Mouse (Mus musculus) kidney, embryonic 15.5 days (tissue): ENCODE results near the gene Rab37. TPM values are rescaled to one million over a fixed set of nuclear protein-coding genes. Genes with fewer than 3 reads are reported as not detected.

ENCODE experiments used
- polyA plus RNA-seq: library from polyadenylated mRNA; unstranded; fragments of >200 nt; fragmentation: Nextera tagmentation; extraction: Ambion mirVana; gene quantifications from 2 replicates; pipeline ENCODE4 v1.2.1, GENCODE M21; 2015

Gene Rab37
- polyA plus RNA-seq, 1 experiment from 2014 or later = 2.1 TPM

Other genes starting within 250 kb of the Rab37 start
- gene Gprc5c, start 240.3 kb upstream of the Rab37 start, polyA plus RNA-seq = 119 TPM in 2 replicates
- gene Cd300a, start 201.4 kb upstream of the Rab37 start, polyA plus RNA-seq = 1.7 and 1.8 TPM in 2 replicates
- 0.25 and 0.31 TPM in 2 replicates for gene Cd300lb, start 157.0 kb upstream of the Rab37 start, polyA plus RNA-seq
- gene Cd300c, start 122.3 kb upstream of the Rab37 start, polyA plus RNA-seq = not detected in 2 replicates
- gene Cd300ld, start 101.5 kb upstream of the Rab37 start, polyA plus RNA-seq = 0.10 and 0.26 TPM in 2 replicates
- 2.0 and 2.7 TPM in 2 replicates for gene Cd300c2, start 89.6 kb upstream of the Rab37 start, polyA plus RNA-seq
- gene Cd300ld2, start 75.2 kb upstream of the Rab37 start, polyA plus RNA-seq = not detected in 2 replicates
- not detected in 2 replicates for gene Cd300ld4, start 64.4 kb upstream of the Rab37 start, polyA plus RNA-seq
- not detected in 2 replicates for gene Cd300ld5, start 53.7 kb upstream of the Rab37 start, polyA plus RNA-seq
- not detected in 2 replicates for gene Cd300ld3, start 43.0 kb upstream of the Rab37 start, polyA plus RNA-seq
- gene Cd300e, start 29.3 kb upstream of the Rab37 start, polyA plus RNA-seq = not detected in 2 replicates
- gene Cd300lf, start 42.6 kb downstream of the Rab37 start, polyA plus RNA-seq = 0.36 and 0.49 TPM in 2 replicates
- gene Slc9a3r1, start 71.9 kb downstream of the Rab37 start, polyA plus RNA-seq = 123 and 127 TPM in 2 replicates
- gene Tmem104, start 96.1 kb downstream of the Rab37 start, polyA plus RNA-seq = 10.6 and 11.0 TPM in 2 replicates
- gene Nat9, start 96.4 kb downstream of the Rab37 start, polyA plus RNA-seq = 21.5 and 23.4 TPM in 2 replicates
- not detected in 2 replicates for gene Grin2c, start 175.8 kb downstream of the Rab37 start, polyA plus RNA-seq
- 15.4 and 20.8 TPM in 2 replicates for gene Fdxr, start 185.6 kb downstream of the Rab37 start, polyA plus RNA-seq
- gene Fads6, start 206.2 kb downstream of the Rab37 start, polyA plus RNA-seq = 0.49 and 0.55 TPM in 2 replicates
- 0.06 and 0.09 TPM in 2 replicates for gene Otop2, start 215.7 kb downstream of the Rab37 start, polyA plus RNA-seq
- gene Ush1g, start 230.6 kb downstream of the Rab37 start, polyA plus RNA-seq = not detected in 2 replicates
- gene Otop3, start 243.3 kb downstream of the Rab37 start, polyA plus RNA-seq = not detected in 2 replicates